Mouse (Mus musculus) cerebellum, adult 2 months (tissue): Measurements from ENCODE around the gene Hist1h2bk. TPM values are rescaled to one million over a fixed set of nuclear protein-coding genes. Genes with fewer than 3 reads are reported as not detected.

Experiments used
- DNase-seq, 2 experiments: peaks; one replicate each; pipeline ENCODE4 v3.0.0; 2021
- H3K27ac ChIP-seq: fragments of 200-500 bp; 2 replicates; pipeline ENCODE4 v1.5.1; 2012; ENCODE audit warnings: low read length, control low read depth, inconsistent platforms; ENCODE audit not compliant: insufficient read depth
- H3K27me3 ChIP-seq: fragments of 200-500 bp; 2 replicates; pipeline ENCODE4 v1.6.1; 2012; ENCODE audit warnings: inconsistent platforms, mild to moderate bottlenecking, low read length, moderate library complexity; ENCODE audit not compliant: control insufficient read depth, insufficient read depth
- H3K4me1 ChIP-seq: fragments of 200-500 bp; 2 replicates; pipeline ENCODE4 v1.6.1; 2011; ENCODE audit warnings: low read length; ENCODE audit not compliant: control insufficient read depth, insufficient read depth
- H3K4me3 ChIP-seq: fragments of 200-500 bp; replicated peaks from 2 replicates; pipeline ENCODE3; 2011; ENCODE audit warnings: mild to moderate bottlenecking, low read depth, low read length, control low read depth; ENCODE audit not compliant: insufficient read depth
- CTCF ChIP-seq: fragments of 200-500 bp; IDR thresholded peaks from 2 replicates; pipeline ENCODE4 v1.5.1; 2011; ENCODE audit warnings: low read depth, mild to moderate bottlenecking, control low read depth, low read length, moderate library complexity, borderline replicate concordance; ENCODE audit not compliant: insufficient read depth
- POLR2A ChIP-seq: fragments of 200-500 bp; IDR thresholded peaks from 2 replicates; pipeline ENCODE4 v1.6.1; 2011; ENCODE audit warnings: low read length, control low read depth, borderline replicate concordance; ENCODE audit not compliant: insufficient read depth
- WGBS: fragments of 180-500 bp; shearing (Covaris S2); methylation state at CpG from one replicate; pipeline ENCODE4 v1.1.7; 2018; 5-methylcytosine and 5-hydroxymethylcytosine counted together
- polyA plus RNA-seq: library from polyadenylated mRNA; depleted of rRNA; stranded (reverse); fragments of >200 nt; gene quantifications from 2 replicates; pipeline ENCODE4 v1.2.3, GENCODE M21; 2012

Gene Hist1h2bk
- polyA plus RNA-seq, 1 experiment: 0.34 TPM

GRCm38 (mm10) chr13:22030493-22030892, 5.2 kb upstream of the Hist1h2bk start:
- Histone ChIP-seq H3K27me3 (no peaks in the 10 kb centered on the region), H3K27ac (no peak overlapping the region), H3K4me3 (no peak overlapping the region), H3K4me1 (no peaks in the 10 kb centered on the region)
- DNase-seq: no peak
- WGBS: 4% methylated on average over 4 of the region's 4 CpGs
- TF ChIP-seq POLR2A (no peak), CTCF (peak; percentile 24; the same call in 1 of the 2 replicates)

DNA sequence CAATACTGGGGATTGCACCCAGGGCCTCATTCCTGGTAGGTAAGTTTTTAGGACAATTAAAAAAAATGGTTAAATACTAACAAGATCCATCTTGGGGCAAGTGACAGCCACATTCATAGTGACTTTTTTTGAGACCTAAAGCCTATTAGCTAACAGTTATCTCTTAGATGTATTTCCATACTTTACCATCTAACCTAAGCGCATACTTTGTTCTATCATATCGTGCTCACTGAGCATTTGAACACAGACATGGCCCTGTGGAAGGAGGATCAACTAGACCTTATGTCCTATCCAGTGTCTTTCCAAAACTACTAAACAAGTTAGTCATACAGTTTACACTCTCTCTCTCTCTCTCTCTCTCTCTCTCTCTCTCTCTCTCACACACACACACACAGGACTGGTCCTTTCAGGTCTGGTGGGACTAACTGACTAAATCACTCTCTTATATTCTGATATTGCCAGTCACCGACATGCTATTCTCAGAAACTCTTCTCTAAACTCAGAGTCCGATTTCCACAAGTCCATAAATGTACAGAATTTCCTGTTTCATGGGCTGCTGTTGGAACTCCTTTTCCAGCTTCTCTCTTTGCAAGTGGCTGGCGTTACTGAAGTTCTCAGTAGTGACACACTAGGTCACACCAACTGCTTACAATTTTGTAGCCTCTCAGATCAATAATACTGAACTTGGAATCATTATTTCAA, 1.8 kb upstream of the Hist1h2bk start:
- WGBS: 49% methylated on average over 5 of the region's 5 CpGs
- H3K4me1 ChIP-seq: no peaks in the 10 kb centered on the region
- no peaks in the 10 kb centered on the region for H3K27me3 ChIP-seq
- H3K4me3 ChIP-seq: no peak overlapping the region
- DNase-seq: no peak
- H3K27ac ChIP-seq: no peak overlapping the region
- no peak for TF ChIP-seq CTCF
- TF ChIP-seq POLR2A: no peak

- Histone ChIP-seq H3K27me3 (no peaks in the 10 kb centered on the region), H3K4me3 (no peak overlapping the region), H3K27ac (no peak overlapping the region), H3K4me1 (no peaks in the 10 kb centered on the region)
- under 1% methylated on average over 14 of the region's 14 CpGs for WGBS
- TF ChIP-seq POLR2A: no peak
- no peak for TF ChIP-seq CTCF
- no peak for DNase-seq
Measured at GRCm38 (mm10) chr13:22034443-22035266, 1.0 kb upstream of the Hist1h2bk start.

DNA sequence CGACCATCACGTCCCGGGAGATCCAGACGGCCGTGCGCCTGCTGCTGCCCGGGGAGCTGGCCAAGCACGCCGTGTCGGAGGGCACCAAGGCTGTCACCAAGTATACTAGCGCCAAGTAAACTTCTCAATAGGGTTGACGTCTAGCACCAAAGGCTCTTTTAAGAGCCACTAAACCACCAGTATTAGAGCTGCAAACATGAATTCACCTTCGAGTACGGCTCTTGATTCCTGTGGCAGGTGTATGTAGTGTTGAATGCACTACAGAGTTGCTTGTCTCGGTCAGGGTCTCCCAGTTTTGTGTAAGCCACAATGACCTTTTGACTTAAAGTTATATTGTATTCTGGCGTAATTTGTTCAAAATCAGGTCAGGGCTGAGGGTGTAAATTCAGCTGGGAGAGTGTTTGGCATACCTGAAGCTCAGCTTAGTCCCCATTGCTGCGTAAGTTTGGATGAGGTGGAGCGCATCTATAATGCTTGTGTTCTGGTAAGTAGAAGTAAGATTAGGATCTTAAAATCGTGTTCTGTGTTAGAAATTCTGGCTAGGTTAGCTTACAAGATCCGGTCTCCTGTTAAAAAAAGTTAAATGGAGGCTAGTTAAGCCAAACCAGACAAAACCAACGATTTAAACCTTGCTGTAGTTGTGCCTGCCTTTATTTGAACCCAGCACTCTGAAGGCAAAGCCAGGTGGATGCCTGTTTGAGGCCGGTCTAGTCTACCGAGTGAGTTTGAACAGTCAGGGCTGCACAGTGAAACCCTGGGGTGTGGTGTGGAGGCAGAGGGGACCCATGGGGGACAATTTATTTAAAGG, 683 bp downstream of the Hist1h2bk start:
- DNase-seq: no peak
- H3K27ac ChIP-seq: no peak overlapping the region
- peak overlapping the region; percentile 37 for H3K4me3 ChIP-seq
- H3K4me1 ChIP-seq: no peaks in the 10 kb centered on the region
- WGBS: 3% methylated on average over 21 of the region's 23 CpGs
- H3K27me3 ChIP-seq: no peaks in the 10 kb centered on the region
- no peak for TF ChIP-seq CTCF
- no peak for TF ChIP-seq POLR2A

- TF ChIP-seq POLR2A (no peak), CTCF (no peak)
- WGBS: 54% methylated on average over 3 of the region's 3 CpGs
Measured at GRCm38 (mm10) chr13:22036986-22037385, 1.3 kb downstream of the Hist1h2bk start.

DNA sequence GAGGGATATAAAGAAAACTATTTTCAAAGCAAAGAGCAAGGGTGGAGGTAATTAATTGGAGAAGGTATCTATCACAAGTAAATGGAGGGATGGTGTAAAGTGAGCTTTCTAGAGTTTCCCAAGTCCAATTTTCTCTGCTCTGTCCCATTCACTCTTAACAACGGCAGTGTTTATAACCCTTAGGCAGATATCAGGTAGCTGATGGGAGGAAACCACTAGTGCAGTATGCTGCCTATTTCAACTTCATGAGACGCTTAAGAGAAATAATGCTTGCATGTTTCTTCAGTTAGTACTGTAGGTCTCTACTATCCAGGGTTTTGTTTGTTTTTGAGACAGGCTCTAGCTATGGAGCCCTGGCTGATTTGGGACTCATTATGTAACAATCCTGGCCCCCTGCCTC, 1.7 kb downstream of the Hist1h2bk start:
- DNase-seq: no peak
- Histone ChIP-seq H3K4me1 (no peaks in the 10 kb centered on the region; the same call in 1 of the 2 replicates), H3K27ac (no peak overlapping the region), H3K4me3 (no peak overlapping the region), H3K27me3 (no peaks in the 10 kb centered on the region)
- TF ChIP-seq POLR2A (no peak), CTCF (no peak)
- WGBS: 89% methylated on average over 2 of the region's 2 CpGs

More at GRCm38 (mm10) chr13:22036986-22037385, 1.3 kb downstream of the Hist1h2bk start:
- no peak for DNase-seq
- no peak overlapping the region for H3K27ac ChIP-seq
- no peaks in the 10 kb centered on the region; the same call in 1 of the 2 replicates for H3K4me1 ChIP-seq
- no peak overlapping the region for H3K4me3 ChIP-seq
- H3K27me3 ChIP-seq: no peaks in the 10 kb centered on the region

DNA sequence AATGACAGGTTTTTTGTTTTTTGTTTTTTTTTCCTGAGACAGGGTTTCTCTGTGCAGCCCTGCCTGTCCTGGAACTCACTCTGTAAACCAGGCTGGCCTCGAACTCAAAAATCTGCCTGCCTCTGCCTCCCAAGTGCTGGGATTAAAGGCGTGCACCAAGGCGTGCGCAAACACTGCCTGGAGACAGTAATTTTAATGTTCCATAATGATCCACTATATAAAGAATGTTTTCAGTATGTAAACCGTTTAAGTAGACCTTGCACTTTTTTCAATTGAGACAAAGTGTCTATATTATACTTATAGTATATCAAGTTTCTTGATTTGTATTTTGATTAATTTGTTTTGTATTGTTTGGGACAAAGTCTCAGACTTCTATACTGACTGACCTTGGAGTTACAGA, 3.7 kb downstream of the Hist1h2bk start:
- TF ChIP-seq CTCF: no peak
- no peak for TF ChIP-seq POLR2A
- H3K27ac ChIP-seq: no peak overlapping the region
- 76% methylated on average over 5 of the region's 5 CpGs for WGBS
- no peak overlapping the region for H3K4me3 ChIP-seq
- no peak for DNase-seq
- no peaks in the 10 kb centered on the region for H3K27me3 ChIP-seq
- H3K4me1 ChIP-seq: no peaks in the 10 kb centered on the region; the same call in 1 of the 2 replicates
